Mouse (Mus musculus) testis, adult 2 months (tissue): ENCODE results near the gene Msh5. TPM values are rescaled to one million over a fixed set of nuclear protein-coding genes. Genes with fewer than 3 reads are reported as not detected.

Experiments
- H3K27ac ChIP-seq: fragments of 200-500 bp; 2 replicates; pipeline ENCODE4 v1.5.1; 2012; ENCODE audit warnings: low read depth, low read length; ENCODE audit not compliant: control insufficient read depth, insufficient read depth
- H3K27me3 ChIP-seq: fragments of 200-500 bp; 2 replicates; pipeline ENCODE4 v1.6.1; 2012; ENCODE audit warnings: mild to moderate bottlenecking, low read length, moderate library complexity; ENCODE audit not compliant: control insufficient read depth, insufficient read depth
- H3K36me3 ChIP-seq: fragments of 200-500 bp; 2 replicates; pipeline ENCODE4 v1.6.1; 2012; ENCODE audit warnings: mild to moderate bottlenecking, low read length; ENCODE audit not compliant: control insufficient read depth, insufficient read depth
- H3K4me1 ChIP-seq: fragments of 200-500 bp; 2 replicates; pipeline ENCODE4 v1.6.1; 2012; ENCODE audit warnings: low read length; ENCODE audit not compliant: control insufficient read depth, insufficient read depth
- H3K4me3 ChIP-seq: fragments of 200-500 bp; 2 replicates; pipeline ENCODE4 v1.5.1; 2012; ENCODE audit warnings: low read depth, mild to moderate bottlenecking, low read length, moderate library complexity, mixed read lengths; ENCODE audit not compliant: control insufficient read depth
- CTCF ChIP-seq: fragments of 200-500 bp; IDR thresholded peaks from 2 replicates; pipeline ENCODE4 v1.5.1; 2012; ENCODE audit warnings: low read depth, mild to moderate bottlenecking, inconsistent platforms, low read length, moderate library complexity; ENCODE audit not compliant: control insufficient read depth, insufficient read depth, insufficient replicate concordance
- POLR2A ChIP-seq: fragments of 200-500 bp; IDR thresholded peaks from 2 replicates; pipeline ENCODE4 v1.6.1; 2012; ENCODE audit warnings: low read depth, mild to moderate bottlenecking, inconsistent platforms, low read length, moderate library complexity; ENCODE audit not compliant: control insufficient read depth
- polyA plus RNA-seq: library from polyadenylated mRNA; depleted of rRNA; stranded (reverse); fragments of >200 nt; gene quantifications from 2 replicates; pipeline ENCODE4 v1.2.3, GENCODE M21; 2012

The Msh5 gene
- polyA plus RNA-seq, 1 experiment = 19.3 TPM

GRCm38 (mm10) chr17:35020551-35020950, 26.0 kb downstream of the Msh5 start:
- Histone ChIP-seq H3K4me1 (peaks cover 5% of the 10 kb centered on the region), H3K27me3 (no peaks in the 10 kb centered on the region), H3K4me3 (peak overlapping the region; percentile 37), H3K36me3 (no peaks in the 10 kb centered on the region), H3K27ac (no peak overlapping the region)
- no peak for TF ChIP-seq POLR2A
- no peak for TF ChIP-seq CTCF

- peaks cover 5% of the 10 kb centered on the region for H3K4me1 ChIP-seq
- no peak for TF ChIP-seq CTCF
- no peak for TF ChIP-seq POLR2A
- no peak overlapping the region for H3K4me3 ChIP-seq
- H3K36me3 ChIP-seq = no peaks in the 10 kb centered on the region
- no peak overlapping the region for H3K27ac ChIP-seq
- no peaks in the 10 kb centered on the region for H3K27me3 ChIP-seq
Observed at GRCm38 (mm10) chr17:35019894-35020293, 26.7 kb downstream of the Msh5 start.

- no peak overlapping the region for H3K27ac ChIP-seq
- no peaks in the 10 kb centered on the region for H3K27me3 ChIP-seq
- peaks cover 5% of the 10 kb centered on the region for H3K4me1 ChIP-seq
- H3K36me3 ChIP-seq = no peaks in the 10 kb centered on the region
- TF ChIP-seq POLR2A = no peak
- no peak for TF ChIP-seq CTCF
- H3K4me3 ChIP-seq = no peak overlapping the region
Observed at GRCm38 (mm10) chr17:35018171-35018570, 28.4 kb downstream of the Msh5 start.

GRCm38 (mm10) chr17:35017706-35018030, 28.9 kb downstream of the Msh5 start:
- Histone ChIP-seq H3K4me1 (peaks cover 5% of the 10 kb centered on the region), H3K27me3 (no peaks in the 10 kb centered on the region), H3K4me3 (no peak overlapping the region), H3K27ac (no peak overlapping the region), H3K36me3 (no peaks in the 10 kb centered on the region)
- TF ChIP-seq CTCF (no peak), POLR2A (no peak)

- H3K27me3 ChIP-seq = no peaks in the 10 kb centered on the region
- H3K4me1 ChIP-seq = peaks cover 5% of the 10 kb centered on the region
- no peak overlapping the region for H3K27ac ChIP-seq
- no peak overlapping the region for H3K4me3 ChIP-seq
- TF ChIP-seq CTCF (no peak), POLR2A (no peak)
- H3K36me3 ChIP-seq = no peaks in the 10 kb centered on the region
Observed at GRCm38 (mm10) chr17:35016791-35017705, 29.5 kb downstream of the Msh5 start.

- peaks cover 3% of the 10 kb centered on the region for H3K4me1 ChIP-seq
- no peaks in the 10 kb centered on the region for H3K27me3 ChIP-seq
- no peak within 1 kb of the TSS for H3K27ac ChIP-seq
- TF ChIP-seq CTCF = no peak
- TF ChIP-seq POLR2A = no peak
- no peaks in the 10 kb centered on the region; the same call in 1 of the 2 replicates for H3K36me3 ChIP-seq
- H3K4me3 ChIP-seq = no peak within 1 kb of the TSS
Observed at GRCm38 (mm10) chr17:35016376-35016775, 30.2 kb downstream of the Msh5 start, which contains the start of gene Vwa7. Gene Vwa7 (plus strand): TSS chr17:35016579.

- H3K36me3 ChIP-seq = no peaks in the 10 kb centered on the region; the same call in 1 of the 2 replicates
- H3K4me1 ChIP-seq = no peaks in the 10 kb centered on the region
- no peak overlapping the region for H3K27ac ChIP-seq
- H3K4me3 ChIP-seq = no peak overlapping the region
- TF ChIP-seq POLR2A = no peak
- TF ChIP-seq CTCF = no peak
- no peaks in the 10 kb centered on the region for H3K27me3 ChIP-seq
Observed at GRCm38 (mm10) chr17:35015296-35015695, 31.2 kb downstream of the Msh5 start.

- Histone ChIP-seq H3K27me3 (no peaks in the 10 kb centered on the region), H3K4me3 (no peak overlapping the region), H3K4me1 (no peaks in the 10 kb centered on the region), H3K36me3 (no peaks in the 10 kb centered on the region; the same call in 1 of the 2 replicates), H3K27ac (no peak overlapping the region)
- no peak for TF ChIP-seq POLR2A
- no peak for TF ChIP-seq CTCF
Observed at GRCm38 (mm10) chr17:35013221-35013620, 33.3 kb downstream of the Msh5 start.
